Mouse (Mus musculus) spleen, postnatal 14 days (tissue): ENCODE measurements around the gene Midn.

Source experiments
- DNase-seq, 2 experiments: peaks; one replicate each; pipeline ENCODE4 v3.0.0; 2021 to 2022; ENCODE audit warnings: low spot score in 2 of 2

The Midn gene

DNA sequence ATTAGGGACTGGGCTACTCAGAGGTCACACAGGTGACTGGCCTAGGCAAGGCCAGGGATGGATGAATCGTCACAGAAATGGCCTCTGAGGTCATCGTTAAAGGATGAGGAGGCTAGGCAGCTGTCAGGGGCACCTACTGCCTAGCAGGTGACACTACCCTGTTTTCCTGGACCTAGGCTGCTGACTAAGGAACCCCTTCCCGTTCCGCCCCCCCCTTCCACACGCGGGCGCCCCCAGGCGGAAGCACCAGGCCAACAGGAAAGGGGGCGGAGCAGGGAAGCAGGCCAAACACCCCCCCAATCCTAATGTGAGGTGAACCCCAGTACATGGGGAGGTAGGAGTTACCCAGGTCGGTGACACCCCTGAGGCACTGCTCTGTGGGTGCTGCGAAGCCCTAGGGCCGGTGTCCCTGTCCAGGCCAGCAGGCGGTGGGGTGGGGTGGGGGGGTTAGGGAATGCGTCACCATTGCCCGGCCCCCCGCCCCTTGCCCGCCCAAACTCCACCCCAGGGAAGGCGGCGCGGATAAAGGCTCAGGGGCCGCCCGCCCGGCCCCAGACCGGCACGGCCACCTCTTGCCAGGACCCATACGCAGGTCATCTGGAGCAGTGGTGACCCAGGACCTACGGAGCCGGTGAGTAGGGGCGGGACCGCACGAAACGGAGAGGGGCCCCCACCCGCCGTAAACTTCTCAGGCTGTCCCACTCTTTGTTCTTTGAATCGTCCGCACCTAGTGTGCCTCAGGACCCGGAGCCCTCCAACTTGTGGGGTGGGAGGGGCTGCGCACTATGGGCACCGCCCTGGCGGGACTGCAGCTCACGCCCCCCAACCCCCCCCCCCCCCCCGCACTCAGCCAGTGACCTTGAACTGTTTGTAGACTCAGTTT lies at the start of gene Midn:
TSS of gene Midn (plus strand) at position 554 of the 883 bp plus-strand sequence.
- peak; percentile 52 to 54 for DNase-seq

DNA sequence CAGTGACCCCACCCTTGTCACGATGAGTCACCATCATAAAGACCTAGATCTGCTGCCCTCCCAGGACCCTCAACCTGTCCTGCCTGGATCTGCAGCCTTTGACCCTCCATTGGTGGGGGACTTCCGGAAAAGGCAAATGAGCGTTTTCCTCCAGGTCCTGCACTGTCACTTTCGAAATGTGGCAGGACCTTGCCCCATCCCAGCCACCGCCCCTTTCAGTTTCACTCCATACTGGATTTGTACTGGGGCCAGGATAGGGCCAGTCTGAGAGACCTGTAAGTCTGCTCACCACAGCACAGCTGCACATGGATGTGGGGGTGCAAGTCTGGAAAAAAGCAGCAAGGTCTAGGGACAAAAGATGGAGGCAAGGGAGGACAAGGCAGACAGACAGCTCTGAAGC lies 49.4 kb upstream of the Midn start:
- DNase-seq = no peak

DNA sequence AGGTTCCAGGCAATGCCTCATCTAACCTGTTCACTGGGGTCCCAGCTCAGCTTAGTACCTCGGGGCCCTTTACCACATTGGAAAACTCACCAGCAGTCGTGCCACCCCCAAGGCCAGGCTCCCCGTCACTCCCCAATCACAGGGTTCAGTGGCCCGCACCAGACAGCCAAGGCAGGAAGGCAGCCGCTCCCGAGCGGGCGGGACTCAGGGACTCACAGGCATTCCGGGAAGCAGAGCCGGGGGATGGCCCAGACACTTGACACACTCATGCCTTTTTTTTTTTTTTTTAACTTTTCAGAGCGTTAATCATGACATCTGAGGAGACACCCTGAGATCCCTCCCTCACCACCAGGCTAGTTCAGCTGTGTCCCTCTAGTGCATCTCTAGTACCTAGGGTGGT lies 47.1 kb upstream of the Midn start:
- no peak for DNase-seq

DNA sequence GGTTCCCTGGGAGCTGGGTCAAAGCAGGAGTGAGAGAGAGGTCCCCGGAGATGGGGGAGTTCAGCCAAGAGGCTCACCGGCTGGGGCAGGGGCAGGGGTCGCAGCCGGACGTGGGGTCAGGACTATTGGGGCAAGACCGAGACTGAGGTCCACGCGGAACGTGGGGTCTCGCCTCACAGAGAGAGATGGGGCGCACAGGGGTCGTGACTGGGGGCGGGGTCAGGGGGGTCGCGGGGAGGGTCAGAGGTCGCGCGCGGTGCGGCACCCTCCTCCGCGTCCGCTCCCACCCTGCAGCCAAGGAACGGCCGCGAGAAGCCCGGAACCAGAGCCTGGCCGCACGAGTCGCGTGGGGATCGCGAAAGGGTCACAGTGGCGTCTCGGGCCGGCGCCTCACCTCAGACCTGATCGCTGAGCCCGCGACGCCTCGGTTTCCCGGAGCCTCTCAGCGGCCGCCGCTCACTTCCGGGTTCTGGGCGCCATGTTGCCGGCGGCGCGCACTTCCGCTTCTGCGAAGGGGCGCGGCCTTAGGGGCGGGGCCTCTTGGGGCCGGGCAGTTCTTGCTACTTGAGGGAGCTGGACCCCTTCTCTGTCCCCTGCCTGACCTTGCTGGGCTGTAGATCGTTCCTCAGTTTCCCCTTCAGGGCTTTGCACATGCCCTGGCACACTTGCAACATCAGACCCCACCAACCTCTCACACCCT lies 45.7 kb upstream of the Midn start:
- peak; percentile 81 to 89 for DNase-seq

DNA sequence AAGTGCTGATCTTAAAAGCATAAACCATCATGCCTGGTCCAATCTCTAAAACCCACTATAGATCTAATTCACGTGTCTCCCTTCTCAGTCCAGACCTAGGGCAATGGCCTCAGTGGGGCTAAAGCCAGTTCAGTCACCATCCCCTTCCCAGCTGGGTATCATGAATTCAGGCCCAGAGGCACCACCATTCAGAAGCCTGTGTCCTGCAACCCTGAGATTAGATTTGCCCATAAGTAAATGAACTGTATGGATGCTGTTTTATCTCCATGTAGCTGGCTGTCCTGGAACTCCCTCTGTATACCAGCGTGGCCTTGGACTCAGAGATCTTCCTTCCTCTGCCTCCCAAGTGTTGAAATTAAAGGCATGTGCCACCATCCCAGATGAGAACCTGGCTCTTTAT lies 45.0 kb upstream of the Midn start:
- DNase-seq = no peak

DNA sequence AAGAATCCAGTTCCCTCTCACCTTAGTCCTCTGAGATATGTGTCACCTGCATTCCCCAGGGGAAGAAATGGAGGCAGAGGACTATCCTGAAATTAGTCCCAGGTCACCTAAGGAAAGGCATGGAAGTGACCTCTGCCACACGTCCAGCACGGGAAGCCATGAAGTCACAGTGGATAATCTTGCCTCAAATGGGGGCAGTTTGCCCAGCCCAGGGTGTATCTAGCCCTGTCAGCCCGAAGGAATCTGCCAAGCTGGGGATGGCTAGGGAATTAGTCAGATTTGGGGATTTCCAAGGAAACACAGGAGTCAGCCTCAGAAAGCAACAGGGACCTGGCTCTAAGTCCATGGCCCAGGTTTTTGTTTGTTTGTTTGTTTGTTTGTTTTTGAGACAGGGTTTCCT lies 43.9 kb upstream of the Midn start:
- no peak for DNase-seq

DNA sequence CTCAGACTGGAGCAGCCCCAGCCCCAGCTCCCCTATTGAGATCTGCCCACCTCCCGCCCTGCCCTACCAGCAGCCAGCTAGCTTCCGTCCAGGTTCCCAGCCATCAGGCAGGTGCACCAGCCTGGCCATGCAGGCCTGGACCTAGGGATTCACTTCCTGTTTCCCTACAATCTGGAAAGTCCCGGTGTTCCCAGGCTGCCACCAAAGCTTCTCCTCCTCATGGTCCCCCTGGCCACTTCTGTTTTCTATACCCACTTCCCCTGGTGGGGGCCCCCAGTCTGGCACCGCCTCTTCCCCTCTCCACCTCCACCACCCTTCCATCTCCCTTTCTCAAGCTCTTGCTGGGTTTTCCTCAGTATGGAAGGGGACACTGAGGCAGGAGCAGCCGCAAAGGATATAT lies 42.6 kb upstream of the Midn start, which contains the start of gene Sbno2:
TSS of gene Sbno2 (minus strand) at position 112 of the 400 bp plus-strand sequence.
- DNase-seq = peak in 1 of 2 experiments; percentile 41

DNA sequence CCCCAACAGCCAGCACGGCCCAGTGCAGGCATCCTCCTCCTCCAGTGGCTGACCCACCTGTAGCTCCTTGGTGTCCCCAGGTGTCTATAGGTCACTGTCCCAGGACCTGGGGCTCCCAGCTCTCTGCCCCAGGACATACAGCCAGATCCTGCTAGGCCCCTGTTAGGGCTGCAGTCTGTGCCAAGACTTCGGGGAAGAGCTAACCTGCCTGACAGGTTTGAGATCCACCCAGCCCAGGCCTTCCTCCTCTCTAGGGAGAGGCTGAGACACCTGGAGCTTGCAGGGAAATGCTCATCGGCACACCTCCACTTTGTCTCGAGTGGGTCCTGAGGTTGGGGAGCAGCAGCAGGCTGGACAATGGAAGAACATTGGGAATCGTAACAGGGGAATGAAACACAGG lies 42.1 kb upstream of the Midn start:
- no peak for DNase-seq

DNA sequence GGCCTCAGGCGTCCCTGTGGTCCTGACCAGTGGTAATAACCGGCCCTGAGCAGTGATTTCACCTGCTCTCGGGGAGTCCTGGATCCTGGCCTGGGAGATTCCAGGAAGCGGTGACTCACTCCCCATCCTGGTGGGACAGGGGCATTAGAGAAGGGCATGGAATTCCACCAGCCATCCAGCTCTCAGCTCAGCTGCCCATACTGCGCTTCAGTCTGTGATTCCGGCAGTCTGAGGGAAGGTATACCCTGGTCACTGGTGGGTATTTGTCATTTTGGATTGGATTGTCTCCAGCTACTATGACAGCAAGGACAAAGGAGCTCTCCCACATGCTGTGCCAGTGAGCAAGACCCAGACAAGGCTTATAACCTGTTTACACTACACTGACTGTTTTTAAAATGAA lies 40.4 kb upstream of the Midn start:
- DNase-seq = no peak

DNA sequence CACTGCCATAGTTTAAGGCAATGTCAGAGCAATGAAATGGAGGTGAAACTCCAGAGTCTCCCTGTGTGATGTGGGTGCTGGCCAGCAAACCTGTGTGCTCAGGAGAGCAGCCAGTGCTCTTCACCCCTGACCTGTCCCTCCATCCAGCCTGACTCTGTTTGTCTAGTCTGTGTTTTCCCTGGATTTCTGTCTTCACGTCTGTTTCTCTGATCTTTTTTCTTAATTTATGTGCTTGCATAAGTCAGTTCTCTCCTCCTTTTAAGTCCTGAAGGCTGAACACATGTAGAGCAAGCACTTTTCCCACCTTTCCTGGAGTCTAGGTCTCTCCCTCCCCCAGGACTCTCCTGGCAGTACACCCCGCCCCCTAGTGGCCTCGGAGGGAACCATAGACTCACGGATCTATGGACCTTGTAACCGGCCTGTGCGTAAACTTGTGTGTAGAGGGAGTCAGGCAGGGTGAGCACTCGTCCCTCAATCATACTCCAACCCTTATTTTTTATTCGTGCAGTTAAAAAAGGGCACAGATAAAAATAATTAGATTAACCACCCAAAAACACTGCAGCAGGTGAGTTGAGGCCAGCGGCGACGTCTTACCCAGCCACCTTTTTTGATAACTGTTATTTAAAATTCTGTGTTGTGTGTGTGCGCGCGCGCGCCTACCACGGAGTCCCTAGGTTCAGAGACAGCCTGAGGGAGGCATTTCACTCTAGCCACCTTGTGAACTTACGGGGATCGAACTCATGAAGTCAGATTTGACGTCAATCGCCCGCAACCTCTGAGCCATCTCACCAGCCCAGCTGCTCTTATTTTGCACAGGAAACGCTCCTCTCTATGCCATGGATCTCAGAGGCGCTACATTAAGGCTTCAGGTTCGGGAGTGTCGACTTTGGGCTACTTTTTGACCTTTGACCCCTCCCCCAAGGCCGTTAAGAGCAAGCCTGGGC lies 33.5 kb upstream of the Midn start:
- peak; percentile 89 to 94 for DNase-seq

DNA sequence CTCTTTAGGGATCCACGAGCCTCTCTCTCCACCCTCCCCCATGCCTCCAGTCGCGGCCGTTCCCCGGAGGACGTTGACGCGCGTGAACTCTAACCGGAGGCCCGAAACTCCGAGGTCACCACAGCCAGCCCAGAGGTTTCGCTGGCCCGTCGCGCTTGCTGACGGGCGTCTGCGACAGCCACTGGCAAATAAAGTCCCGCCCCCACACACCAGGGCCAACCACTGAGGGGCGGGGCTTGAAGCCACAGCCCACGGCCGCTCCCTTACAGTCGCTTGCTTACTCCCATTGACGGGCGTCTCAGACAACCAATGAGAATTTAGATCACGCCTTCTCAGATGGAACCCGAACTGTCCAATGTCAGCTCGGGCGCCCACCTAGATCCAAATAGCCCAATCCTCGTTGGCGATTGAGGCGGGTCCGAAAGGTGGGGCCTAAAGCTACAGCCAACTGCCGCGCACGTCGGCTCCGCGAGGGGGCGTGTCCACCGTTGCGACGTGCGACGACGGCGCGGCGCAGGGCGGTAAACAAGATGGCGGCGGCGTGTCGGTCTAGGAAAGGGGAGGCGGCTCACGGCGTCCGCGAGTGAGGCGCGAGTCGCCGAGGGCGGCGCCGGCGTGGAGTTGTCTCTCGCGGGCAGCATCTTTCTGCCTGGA lies 32.7 kb upstream of the Midn start, which contains the start of gene Stk11:
TSS of gene Stk11 (plus strand) at position 514 of the 654 bp plus-strand sequence.
- peak; percentile 94 to 97 for DNase-seq

DNA sequence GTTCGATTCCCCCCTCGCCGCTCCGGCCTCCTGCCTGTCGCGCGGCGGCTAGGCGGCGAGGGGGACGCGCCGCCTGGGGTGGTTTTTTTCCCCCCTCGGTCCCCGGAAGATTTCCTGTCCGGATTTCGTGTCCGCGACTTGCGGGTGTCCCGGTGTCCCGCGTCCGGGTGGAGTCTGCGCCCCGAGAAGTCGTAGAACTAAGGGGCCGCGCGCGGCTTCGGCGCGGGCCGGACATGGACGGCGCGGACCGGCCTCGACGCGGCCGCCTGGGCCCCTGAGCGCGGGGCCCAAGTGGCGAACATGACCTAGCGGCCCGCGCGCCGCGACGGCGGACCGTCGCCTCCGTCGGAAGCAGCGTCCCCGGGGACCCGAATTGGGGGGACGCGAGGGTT lies 32.1 kb upstream of the Midn start:
- DNase-seq = no peak

DNA sequence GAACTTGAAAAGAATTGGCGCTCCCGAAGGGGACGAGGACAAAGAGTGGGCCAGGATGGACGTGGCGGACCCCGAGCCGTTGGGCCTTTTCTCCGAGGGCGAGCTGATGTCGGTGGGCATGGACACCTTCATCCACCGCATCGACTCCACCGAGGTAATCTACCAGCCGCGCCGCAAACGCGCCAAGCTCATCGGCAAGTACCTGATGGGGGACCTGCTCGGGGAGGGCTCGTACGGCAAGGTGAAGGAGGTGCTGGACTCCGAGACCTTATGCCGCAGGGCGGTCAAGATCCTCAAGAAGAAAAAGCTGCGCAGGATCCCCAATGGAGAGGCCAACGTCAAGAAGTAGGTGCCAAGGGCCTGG lies 31.5 kb upstream of the Midn start:
- DNase-seq = peak in 1 of 2 experiments; percentile 50

DNA sequence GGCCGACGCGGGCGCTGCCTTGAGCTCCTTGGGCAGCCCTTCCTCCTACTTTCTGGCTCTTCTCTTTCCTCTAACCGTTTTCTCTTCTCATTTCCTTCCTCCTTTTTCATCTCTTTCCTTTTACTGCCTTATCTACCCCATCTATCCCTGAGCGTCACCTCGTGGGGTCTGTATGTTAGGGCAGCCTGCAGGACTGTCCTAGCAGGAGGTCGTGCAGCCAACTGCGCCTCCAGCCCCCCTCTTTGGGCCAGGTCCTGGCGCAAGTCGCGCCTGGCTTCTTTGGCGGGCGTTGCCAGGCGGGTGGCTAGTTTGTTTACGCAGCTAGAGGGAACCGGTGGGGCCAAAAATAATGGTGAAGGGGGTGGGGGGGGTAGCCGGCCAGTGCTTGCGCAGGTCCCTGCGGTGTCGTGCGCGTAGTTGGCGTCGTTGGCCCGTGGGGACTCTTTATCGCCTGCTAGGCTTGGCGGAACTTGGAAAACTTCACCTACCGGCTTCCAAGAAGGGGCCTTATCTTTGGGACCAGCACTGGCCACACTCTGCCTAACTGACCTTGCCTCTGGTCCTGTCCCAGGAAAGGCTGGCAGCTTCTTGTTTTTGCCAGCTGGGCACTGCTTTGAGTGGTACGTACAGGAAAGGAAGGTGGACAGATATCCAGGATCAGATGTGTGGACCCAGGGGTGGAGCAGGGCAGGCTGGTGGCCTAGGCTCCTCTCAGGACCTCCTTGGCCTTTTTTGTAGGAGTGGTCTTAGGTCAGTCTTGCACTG lies 31.0 kb upstream of the Midn start:
- DNase-seq = peak in 1 of 2 experiments; percentile 44

DNA sequence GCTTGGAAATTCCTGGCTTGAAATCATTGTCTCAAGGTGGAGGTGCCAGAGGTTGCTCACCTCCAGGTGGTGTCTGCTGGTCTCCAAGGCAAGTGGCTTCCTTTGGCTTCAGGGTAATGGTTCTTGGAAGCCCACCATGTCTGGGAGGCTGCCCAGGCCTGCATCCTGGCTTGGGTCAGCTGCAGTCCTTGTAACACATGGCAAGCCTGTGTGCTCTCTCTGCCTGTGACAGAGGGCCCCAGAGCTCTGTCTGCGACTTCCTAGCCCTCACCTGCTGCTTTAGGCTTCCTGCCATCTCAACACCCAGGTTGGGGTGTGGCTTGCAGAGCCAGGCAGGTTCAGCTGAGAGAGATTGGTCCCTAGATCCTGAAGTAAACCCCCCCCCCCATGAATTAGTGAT lies 30.3 kb upstream of the Midn start:
- DNase-seq = no peak

DNA sequence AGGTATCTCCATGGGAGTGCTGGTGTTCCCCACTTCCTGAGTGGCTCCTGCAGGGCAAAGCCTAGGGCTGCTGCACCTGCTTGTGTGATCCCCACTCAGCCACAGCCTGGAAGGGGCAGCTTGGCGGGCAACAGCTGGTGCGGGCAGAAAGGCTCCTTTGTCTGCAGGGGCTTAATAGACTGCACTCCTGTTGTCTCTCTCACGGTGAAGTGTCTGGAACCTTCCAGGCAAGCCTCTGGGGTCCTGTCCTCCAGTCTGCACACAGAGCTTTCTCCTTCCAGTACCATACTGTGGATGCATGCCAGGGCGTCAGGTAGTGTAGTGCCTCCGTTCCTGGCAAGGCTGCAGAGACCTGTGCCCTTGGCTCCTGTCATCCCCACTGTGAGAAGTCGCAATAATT lies 29.5 kb upstream of the Midn start:
- no peak for DNase-seq

DNA sequence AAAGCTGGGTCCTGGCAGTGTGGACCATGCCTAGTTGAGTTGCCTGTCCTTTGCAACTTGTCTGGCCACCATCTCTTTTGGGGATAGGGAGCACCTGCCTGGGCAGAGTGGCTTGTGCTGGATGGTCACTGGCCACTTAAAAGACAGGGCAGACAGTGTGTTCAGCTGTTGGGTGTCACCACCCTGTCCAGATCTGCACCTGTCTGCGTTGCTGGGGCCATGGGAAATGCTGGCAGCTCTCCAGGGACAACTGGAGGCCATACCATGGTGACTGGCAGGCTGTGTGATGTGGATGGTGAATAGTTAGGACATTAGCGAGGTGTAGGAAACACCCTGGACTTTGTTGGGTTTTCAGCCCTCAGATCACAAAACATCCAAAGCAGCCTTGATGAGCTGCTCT lies 27.9 kb upstream of the Midn start:
- DNase-seq = no peak

DNA sequence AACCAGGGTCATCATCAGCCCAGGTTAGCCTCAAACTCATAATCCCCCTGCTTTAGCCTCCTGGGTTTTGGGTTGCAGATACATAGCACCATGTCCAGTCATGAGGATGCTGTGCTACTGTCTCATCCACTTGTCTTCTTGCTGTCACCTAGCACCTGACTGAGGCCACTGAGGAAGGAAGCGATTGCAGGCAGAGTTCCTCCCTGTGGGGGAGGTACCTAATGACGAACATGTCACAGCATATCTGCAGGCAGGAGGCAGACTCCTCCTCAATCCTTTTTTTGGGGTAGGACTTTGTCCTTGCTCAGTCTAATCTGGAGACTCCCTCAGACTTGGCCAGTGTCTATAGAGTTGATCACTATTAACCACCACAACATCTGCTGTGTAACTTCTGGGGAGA lies 26.4 kb upstream of the Midn start:
- DNase-seq = no peak

DNA sequence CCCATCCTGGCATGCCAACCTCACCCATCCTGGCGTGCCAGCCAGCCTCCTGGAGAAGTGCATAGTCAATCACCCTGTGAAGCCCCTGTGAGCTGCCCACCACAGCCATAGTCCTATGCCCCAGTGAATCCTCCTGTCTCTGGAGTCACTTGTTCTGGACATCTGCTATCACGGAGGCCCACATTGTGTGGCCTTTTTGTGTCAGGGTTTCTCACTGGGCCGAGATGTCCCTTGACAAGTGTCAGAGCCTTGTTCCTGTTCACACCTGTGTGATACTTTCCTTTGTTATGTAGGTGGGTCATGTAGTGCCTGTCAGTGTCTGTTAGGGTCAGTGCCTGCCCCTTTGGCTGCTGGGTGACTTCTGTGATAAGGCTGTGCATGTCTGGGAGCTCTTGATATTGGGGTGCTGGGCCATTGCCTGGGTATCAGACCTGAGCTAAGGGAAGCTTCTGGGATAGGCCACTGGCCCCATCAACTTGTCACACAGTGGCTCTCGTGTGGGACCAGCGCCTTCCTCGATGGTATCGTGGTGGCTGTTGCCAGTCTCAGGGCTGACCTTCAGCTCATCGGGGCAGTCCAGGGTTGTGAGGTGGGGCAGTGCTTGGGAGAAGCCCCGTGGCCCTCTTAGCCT lies 24.0 kb upstream of the Midn start:
- DNase-seq = no peak

DNA sequence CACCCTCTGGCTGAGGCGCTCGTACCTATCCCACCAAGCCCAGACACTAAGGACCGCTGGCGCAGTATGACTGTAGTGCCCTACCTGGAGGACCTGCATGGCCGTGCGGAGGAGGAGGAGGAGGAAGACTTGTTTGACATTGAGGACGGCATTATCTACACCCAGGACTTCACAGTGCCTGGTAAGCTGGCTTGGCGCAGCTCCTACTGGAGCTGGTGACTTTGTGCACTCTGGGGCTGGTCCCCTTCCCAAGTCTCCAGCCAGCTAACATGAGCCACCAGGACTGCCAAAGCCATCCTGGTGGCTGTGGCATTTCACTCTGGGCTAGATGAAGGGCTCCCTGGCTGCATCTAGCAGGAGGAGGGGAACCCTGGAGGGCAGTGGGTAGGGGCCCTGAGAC lies 20.2 kb upstream of the Midn start:
- DNase-seq = no peak
